Mouse (Mus musculus) lung, postnatal 0 days (tissue): ENCODE measurements around the gene Cdca4.

ENCODE experiments used
- CTCF ChIP-seq: IDR thresholded peaks from 2 replicates; pipeline ENCODE4 v1.5.1; 2016; ENCODE audit warnings: antibody characterized with exemption, mild to moderate bottlenecking
- EP300 ChIP-seq: IDR thresholded peaks from 2 replicates; pipeline ENCODE4 v1.6.1; 2016; ENCODE audit warnings: antibody characterized with exemption, mild to moderate bottlenecking, control low read depth

- TF ChIP-seq CTCF, result no peak
- TF ChIP-seq EP300, result no peak
Observed at GRCm38 (mm10) chr12:112851116-112851515, 21.9 kb upstream of the Cdca4 start.
